Mouse (Mus musculus): Measurements from ENCODE around the gene 1700017B05Rik. TPM values are rescaled to one million over a fixed set of nuclear protein-coding genes. Genes with fewer than 3 reads are reported as not detected.

The 1700017B05Rik gene
- polyA plus RNA-seq, 1 experiment from 2014 or later = 18.1 TPM

DNA sequence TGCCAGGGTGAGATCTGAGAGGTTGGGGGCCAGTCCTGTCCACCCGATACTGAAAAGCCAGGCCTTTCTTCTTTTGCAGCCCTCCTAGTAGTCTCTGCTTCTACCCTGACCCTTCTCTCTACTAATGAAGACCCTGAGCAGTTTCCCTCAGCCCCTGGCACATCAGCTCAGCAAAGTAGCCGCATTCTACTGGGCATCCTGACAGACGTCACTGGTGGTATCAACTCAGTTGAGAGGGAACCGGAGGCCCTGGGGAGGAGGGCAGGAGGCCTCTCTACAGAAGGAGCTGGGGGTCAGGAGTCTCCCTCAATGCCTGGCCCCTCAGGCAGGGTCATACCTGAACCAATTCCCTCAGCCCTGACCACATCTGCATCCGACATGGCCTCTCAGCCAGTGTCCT lies 21.3 kb downstream of the 1700017B05Rik start:
- no peak overlapping the region for H3K9ac ChIP-seq
- no peak overlapping the region for H3K4me2 ChIP-seq
- no peak for ATAC-seq (ENCODE audit: insufficient number of reproducible peaks, insufficient read depth, low FRiP score, low TSS enrichment, low read depth)
- no peaks in the 10 kb centered on the region for H3K36me3 ChIP-seq
- no peak overlapping the region for H3K27ac ChIP-seq
- H3K9me3 ChIP-seq = no peaks in the 10 kb centered on the region
- no peaks in the 10 kb centered on the region for H3K27me3 ChIP-seq
- no peaks in the 10 kb centered on the region for H3K4me1 ChIP-seq
- WGBS = 68% methylated on average over 5 of the region's 5 CpGs
- no peak overlapping the region for H3K4me3 ChIP-seq

DNA sequence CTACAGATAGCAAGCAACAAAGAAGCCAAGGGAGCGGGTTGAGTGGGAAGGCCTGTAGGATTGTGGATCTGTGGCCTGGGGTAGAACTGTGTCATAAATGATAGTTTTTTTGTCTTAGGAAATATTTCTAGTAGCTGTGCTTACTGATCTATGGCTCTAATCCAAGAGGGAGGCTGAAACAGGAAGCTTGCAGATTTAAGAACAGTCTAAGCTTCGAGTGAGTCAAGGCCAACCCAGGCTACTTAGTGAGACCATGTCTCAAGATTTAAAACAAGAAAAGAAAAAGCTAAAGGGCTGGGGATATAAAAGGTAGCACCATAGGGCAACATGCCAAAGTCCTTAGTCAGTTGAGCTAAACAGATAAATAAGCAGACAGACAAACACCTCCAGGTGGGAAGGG lies 24.2 kb downstream of the 1700017B05Rik start:
- H3K9me3 ChIP-seq = no peaks in the 10 kb centered on the region
- no peak for ATAC-seq (ENCODE audit: insufficient number of reproducible peaks, insufficient read depth, low FRiP score, low TSS enrichment, low read depth)
- H3K4me1 ChIP-seq = no peaks in the 10 kb centered on the region
- H3K4me3 ChIP-seq = no peak overlapping the region
- H3K27ac ChIP-seq = no peak overlapping the region
- H3K36me3 ChIP-seq = no peaks in the 10 kb centered on the region
- no peaks in the 10 kb centered on the region for H3K27me3 ChIP-seq
- H3K4me2 ChIP-seq = no peak overlapping the region
- WGBS = 87% methylated on average over 2 of the region's 2 CpGs
- no peak overlapping the region for H3K9ac ChIP-seq

DNA sequence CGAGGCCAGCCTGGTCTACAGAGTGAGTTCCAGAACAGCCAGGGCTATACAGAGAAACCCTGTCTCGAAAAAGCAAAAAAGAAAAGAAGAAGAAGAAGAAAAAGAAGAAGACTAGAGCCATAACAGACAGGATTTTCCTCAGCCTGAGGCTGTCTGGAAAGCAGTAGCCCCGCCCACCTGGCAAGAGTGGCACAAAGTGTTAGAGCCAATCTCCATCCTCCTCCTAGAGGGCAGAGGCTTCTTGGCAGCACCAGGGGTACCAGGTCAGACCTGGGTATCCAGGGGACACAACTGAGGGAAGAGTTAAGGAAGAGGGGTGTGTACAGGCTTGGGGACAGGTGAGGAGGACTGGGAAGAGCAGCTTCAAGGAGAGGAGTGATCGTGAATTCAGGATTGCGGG lies 24.7 kb downstream of the 1700017B05Rik start:
- 81% methylated on average over 5 of the region's 5 CpGs for WGBS
- H3K9me3 ChIP-seq = no peaks in the 10 kb centered on the region

DNA sequence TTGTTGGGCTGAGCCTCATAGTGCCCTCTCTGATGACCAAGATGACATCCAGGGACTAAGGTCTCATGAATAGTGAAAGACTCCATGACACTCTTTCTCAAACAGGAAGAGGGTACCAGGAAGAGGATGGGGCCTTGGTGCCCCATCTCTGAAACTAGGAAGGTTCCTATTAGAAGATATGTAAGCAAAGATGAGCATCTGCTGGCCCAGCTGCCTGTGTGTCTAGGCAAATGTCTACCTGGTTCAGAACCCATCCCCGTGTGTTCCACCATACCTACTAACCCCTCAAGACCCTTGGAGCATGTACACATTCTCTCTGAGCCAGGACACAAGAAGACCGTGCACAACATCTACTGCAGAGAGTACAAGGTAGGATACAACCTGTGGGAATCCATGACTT lies 26.2 kb downstream of the 1700017B05Rik start, which contains the start of gene Trcg1:
TSS of gene Trcg1 (plus strand) at position 301 of the 400 bp plus-strand sequence.
- H3K9ac ChIP-seq = no peak within 1 kb of the TSS
- peaks cover 4% of the 10 kb centered on the region; the same call in 1 of the 2 replicates for H3K4me1 ChIP-seq
- no peak for ATAC-seq (ENCODE audit: insufficient number of reproducible peaks, insufficient read depth, low FRiP score, low TSS enrichment, low read depth)
- no peaks in the 10 kb centered on the region for H3K27me3 ChIP-seq
- no peaks in the 10 kb centered on the region for H3K36me3 ChIP-seq
- H3K4me2 ChIP-seq = no peak within 1 kb of the TSS
- H3K4me3 ChIP-seq = no peak within 1 kb of the TSS
- no peaks in the 10 kb centered on the region for H3K9me3 ChIP-seq
- 89% methylated on average over 2 of the region's 2 CpGs for WGBS
- H3K27ac ChIP-seq = no peak within 1 kb of the TSS

More for the DNA sequence above, 24.7 kb downstream of the 1700017B05Rik start:
- H3K9ac ChIP-seq = no peak overlapping the region
- ATAC-seq (ENCODE audit: insufficient number of reproducible peaks, insufficient read depth, low FRiP score, low TSS enrichment, low read depth) = no peak
- no peaks in the 10 kb centered on the region for H3K36me3 ChIP-seq
- H3K4me3 ChIP-seq = no peak overlapping the region
- H3K27me3 ChIP-seq = no peaks in the 10 kb centered on the region
- H3K27ac ChIP-seq = no peak overlapping the region
- H3K4me2 ChIP-seq = no peak overlapping the region
- no peaks in the 10 kb centered on the region for H3K4me1 ChIP-seq

DNA sequence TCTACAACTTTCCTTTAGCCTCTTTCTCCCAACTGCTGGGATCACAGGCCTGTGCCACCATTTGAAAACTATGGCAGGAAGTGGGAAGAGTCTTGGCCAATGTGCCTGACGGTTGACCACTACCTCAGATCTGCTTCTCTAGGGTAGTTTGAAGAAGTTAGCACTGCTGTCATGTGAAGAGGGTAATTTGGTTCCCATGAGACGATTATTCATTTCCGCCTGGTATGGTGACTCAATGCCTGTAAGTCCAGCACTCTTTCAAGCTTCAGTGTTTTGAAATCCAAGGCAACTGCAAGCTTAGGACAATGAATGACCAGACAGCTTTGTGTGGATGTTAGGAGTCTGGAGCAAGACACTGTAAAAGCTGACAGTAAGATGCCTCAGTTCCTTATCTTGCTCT lies 28.6 kb downstream of the 1700017B05Rik start:
- Histone ChIP-seq H3K9ac (no peak overlapping the region), H3K36me3 (no peaks in the 10 kb centered on the region), H3K9me3 (no peaks in the 10 kb centered on the region), H3K4me2 (no peak overlapping the region), H3K27ac (no peak overlapping the region), H3K4me3 (no peak overlapping the region), H3K4me1 (peaks cover 13% of the 10 kb centered on the region), H3K27me3 (no peaks in the 10 kb centered on the region)
- 88% methylated on average over 3 of the region's 3 CpGs for WGBS
- ATAC-seq (ENCODE audit: insufficient number of reproducible peaks, insufficient read depth, low FRiP score, low TSS enrichment, low read depth) = no peak

DNA sequence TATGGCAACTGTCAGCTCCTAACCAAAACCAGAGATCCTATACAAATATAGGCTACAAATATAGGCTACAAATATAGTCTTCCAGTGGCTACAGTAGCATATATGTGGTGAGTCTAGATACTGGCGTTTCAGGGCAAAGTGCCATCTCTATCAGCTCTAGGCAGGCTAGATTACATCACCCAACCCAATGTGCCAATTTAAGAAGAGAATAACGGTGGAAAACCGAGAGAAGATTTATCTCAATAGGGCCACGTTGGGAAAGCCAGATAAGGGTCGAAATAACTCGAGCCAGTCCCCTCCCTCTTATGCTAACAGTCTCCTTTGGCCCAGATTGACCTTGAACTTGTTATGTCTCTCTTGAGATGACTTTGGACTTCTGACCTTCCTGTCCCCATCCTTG lies 29.3 kb downstream of the 1700017B05Rik start:
- no peak overlapping the region for H3K27ac ChIP-seq
- 81% methylated on average over 6 of the region's 6 CpGs for WGBS
- no peaks in the 10 kb centered on the region for H3K27me3 ChIP-seq
- no peak overlapping the region for H3K9ac ChIP-seq
- H3K4me2 ChIP-seq = no peak overlapping the region
- no peaks in the 10 kb centered on the region for H3K9me3 ChIP-seq
- peaks cover 13% of the 10 kb centered on the region for H3K4me1 ChIP-seq
- no peak for ATAC-seq (ENCODE audit: insufficient number of reproducible peaks, insufficient read depth, low FRiP score, low TSS enrichment, low read depth)
- H3K4me3 ChIP-seq = no peak overlapping the region
- no peaks in the 10 kb centered on the region for H3K36me3 ChIP-seq

DNA sequence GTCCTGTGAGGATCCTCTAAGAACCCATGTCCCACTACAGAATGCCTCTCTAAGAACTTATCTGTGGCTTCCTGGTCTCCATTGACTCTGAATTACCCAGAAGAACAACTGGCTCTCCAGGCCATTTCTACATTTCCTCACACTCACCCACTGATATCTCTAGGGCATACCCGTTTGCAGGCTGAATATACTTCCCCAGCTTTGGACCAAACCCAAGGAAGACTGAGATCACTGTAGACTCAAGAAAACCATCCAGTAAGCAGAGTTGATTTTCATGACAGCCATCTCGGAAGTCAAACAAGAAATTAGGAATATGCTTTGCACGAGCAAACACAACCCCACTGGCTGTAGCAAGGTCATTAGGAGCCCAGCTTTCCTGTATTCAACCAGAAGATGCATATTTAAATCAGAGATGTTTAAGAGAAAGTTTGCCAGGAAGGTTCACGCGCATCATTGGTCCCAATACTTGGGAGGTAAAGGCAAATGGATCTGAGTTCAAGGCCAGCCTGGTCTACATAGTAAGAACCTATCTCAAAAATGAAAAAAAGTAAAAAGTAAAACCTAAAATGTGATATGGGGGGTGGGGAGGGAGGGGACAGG lies 30.0 kb downstream of the 1700017B05Rik start:
- 90% methylated on average over 5 of the region's 5 CpGs for WGBS
- Histone ChIP-seq H3K4me2 (no peak overlapping the region), H3K9me3 (no peaks in the 10 kb centered on the region), H3K4me3 (no peak overlapping the region), H3K27me3 (no peaks in the 10 kb centered on the region), H3K27ac (no peak overlapping the region), H3K36me3 (no peaks in the 10 kb centered on the region), H3K9ac (no peak overlapping the region), H3K4me1 (peaks cover 13% of the 10 kb centered on the region)
- no peak for ATAC-seq (ENCODE audit: insufficient number of reproducible peaks, insufficient read depth, low FRiP score, low TSS enrichment, low read depth)

DNA sequence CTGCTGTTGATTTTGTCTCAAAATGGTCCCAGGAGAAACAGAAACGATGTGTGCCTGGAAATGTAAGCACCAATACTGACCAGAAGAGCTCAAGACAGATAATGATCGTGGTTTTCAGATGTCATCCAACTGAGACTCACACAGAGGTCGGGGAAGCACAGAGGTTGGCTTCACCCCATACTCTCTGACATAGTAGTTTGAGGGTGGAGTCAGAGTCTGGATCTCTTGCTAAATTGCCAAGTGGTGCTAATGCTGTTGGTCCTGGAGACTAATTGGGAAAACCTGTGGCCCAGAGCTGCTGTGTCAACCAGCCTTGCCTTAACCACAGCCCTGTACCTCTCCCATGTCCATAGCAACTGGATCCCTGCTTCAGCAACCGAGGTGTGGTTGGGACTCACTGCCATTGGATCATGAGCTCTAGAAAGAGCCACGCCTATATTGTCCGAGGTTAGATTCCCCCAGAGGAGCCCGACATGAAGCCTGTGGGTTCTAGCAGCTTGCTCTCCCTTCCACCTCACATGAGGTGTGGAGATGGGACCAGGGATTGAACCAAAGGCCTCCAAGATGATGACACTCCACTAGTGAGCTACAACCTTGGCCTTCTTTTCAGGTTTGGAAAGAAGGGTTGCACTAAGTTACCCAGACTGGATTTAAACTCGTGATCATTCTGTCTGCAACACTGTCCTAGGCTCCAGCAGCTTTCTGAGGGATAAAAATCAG lies 30.7 kb downstream of the 1700017B05Rik start:
- Histone ChIP-seq H3K4me1 (peaks cover 13% of the 10 kb centered on the region), H3K9ac (no peak overlapping the region), H3K27me3 (no peaks in the 10 kb centered on the region), H3K36me3 (no peaks in the 10 kb centered on the region), H3K4me3 (no peak overlapping the region), H3K27ac (no peak overlapping the region), H3K4me2 (no peak overlapping the region), H3K9me3 (no peaks in the 10 kb centered on the region)
- WGBS = 74% methylated on average over 8 of the region's 8 CpGs
- ATAC-seq (ENCODE audit: insufficient number of reproducible peaks, insufficient read depth, low FRiP score, low TSS enrichment, low read depth) = no peak

DNA sequence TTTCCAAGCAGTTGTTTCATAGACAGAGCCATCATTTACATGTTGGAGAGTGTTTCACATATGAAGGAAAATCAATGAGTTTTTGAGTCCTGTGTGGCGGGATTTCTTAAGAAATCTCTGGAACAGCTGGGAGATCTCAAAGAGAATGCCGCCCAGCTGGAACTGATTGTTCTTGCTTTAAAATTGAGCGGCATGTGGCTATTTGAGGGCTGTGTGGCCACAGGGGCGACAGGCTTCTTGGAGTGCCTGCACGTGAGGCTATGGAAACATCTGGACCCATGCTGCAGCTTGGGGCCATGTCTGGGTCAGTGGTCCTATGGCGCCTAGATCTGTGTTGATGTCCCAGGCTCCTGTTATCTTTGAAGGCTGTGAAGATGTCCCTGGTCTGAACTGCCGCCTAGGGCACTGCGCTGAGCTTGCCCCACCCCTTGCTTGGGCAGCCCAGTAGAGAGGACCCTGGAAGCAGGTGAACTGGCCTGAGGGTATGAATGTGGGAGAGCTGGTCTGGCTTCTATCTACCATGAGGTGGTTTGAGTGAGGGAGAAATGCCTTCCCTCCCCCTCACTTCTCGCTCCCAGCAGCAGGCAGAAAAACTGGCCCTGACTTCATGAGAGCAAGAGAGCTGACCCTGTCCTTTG lies 32.1 kb downstream of the 1700017B05Rik start:
- Histone ChIP-seq H3K4me3 (no peak overlapping the region), H3K27me3 (no peaks in the 10 kb centered on the region), H3K36me3 (no peaks in the 10 kb centered on the region), H3K9me3 (no peaks in the 10 kb centered on the region), H3K27ac (no peak overlapping the region), H3K4me2 (no peak overlapping the region), H3K4me1 (peaks cover 13% of the 10 kb centered on the region), H3K9ac (no peak overlapping the region)
- 40% methylated on average over 9 of the region's 9 CpGs for WGBS
- no peak for ATAC-seq (ENCODE audit: insufficient number of reproducible peaks, insufficient read depth, low FRiP score, low TSS enrichment, low read depth)

DNA sequence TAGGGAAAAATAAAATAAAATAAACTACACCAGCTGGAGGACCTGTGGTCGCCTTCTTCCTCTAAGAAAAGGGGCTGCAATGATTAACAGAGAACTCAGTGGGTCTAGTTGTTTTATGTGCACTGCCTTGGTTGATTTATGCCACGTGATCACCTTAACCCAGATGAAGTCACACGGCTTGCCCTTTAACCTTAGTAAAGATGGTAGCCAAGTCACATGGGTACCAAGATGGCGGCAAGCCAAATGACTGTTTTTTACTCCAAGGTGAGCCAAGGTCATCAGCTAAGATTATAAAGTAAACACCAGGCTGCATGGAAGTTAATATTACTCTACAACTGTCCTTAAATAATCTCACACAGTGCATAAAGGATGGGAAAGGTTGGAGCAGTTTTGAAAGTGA lies 32.7 kb downstream of the 1700017B05Rik start:
- H3K27ac ChIP-seq = no peak overlapping the region
- 77% methylated on average over 4 of the region's 4 CpGs for WGBS

DNA sequence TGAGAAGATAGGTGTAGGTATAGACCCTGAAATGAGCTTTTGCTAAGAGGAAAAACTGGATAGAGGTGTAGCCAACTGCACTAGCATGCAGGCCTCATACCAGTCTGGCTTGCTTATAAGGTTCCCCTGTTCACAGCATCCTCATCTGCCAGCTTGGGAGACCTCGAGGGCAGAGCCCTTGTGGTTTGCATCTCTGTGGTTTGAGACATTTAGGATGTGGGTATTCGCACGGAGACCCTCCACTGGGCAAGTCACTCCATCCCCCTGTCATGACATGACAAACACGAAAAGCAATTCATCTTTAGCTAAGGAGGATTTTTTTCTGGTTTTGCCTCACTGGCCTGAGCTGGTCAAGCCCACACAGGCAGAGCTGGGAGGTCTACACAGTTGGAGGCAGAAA lies 34.2 kb downstream of the 1700017B05Rik start:
- H3K9me3 ChIP-seq = no peaks in the 10 kb centered on the region
- 56% methylated on average over 4 of the region's 4 CpGs for WGBS
- no peak overlapping the region for H3K4me2 ChIP-seq
- H3K4me1 ChIP-seq = peaks cover 13% of the 10 kb centered on the region
- no peak for ATAC-seq (ENCODE audit: insufficient number of reproducible peaks, insufficient read depth, low FRiP score, low TSS enrichment, low read depth)
- no peaks in the 10 kb centered on the region for H3K36me3 ChIP-seq
- H3K4me3 ChIP-seq = no peak overlapping the region
- no peaks in the 10 kb centered on the region for H3K27me3 ChIP-seq
- no peak overlapping the region for H3K9ac ChIP-seq
- H3K27ac ChIP-seq = no peak overlapping the region

More for the DNA sequence above, 32.7 kb downstream of the 1700017B05Rik start:
- Histone ChIP-seq H3K4me1 (peaks cover 13% of the 10 kb centered on the region), H3K36me3 (no peaks in the 10 kb centered on the region), H3K27me3 (no peaks in the 10 kb centered on the region), H3K4me3 (no peak overlapping the region), H3K9ac (no peak overlapping the region), H3K9me3 (no peaks in the 10 kb centered on the region), H3K4me2 (no peak overlapping the region)
- ATAC-seq (ENCODE audit: insufficient number of reproducible peaks, insufficient read depth, low FRiP score, low TSS enrichment, low read depth) = no peak

DNA sequence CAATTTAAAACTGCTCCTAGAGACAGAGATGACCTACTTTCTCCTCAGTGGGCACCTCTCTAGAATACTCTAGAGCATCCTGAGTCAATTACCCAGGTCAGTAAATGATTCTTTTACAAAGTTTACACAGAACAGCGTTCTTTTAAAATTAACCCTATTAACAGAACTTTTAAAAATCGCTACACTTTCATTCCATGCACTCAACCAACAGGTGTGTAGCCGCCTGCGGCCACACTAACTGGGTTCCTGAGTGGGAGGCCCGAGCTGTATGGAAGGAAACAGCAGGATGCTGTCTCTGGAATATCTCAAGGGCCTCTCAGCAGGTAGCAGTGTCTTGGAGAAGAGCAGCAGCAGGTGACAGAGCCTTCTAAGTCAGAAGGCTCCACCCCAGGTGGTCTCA lies 35.2 kb downstream of the 1700017B05Rik start:
- no peak overlapping the region for H3K27ac ChIP-seq
- H3K4me2 ChIP-seq = no peak overlapping the region
- 62% methylated on average over 5 of the region's 5 CpGs for WGBS
- H3K27me3 ChIP-seq = no peaks in the 10 kb centered on the region
- ATAC-seq (ENCODE audit: insufficient number of reproducible peaks, insufficient read depth, low FRiP score, low TSS enrichment, low read depth) = no peak
- H3K9ac ChIP-seq = no peak overlapping the region
- no peak overlapping the region for H3K4me3 ChIP-seq
- no peaks in the 10 kb centered on the region for H3K9me3 ChIP-seq
- no peaks in the 10 kb centered on the region for H3K36me3 ChIP-seq
- peaks cover 13% of the 10 kb centered on the region for H3K4me1 ChIP-seq
